Mouse (Mus musculus): Measurements from ENCODE around the gene Rnf181. TPM values are rescaled to one million over a fixed set of nuclear protein-coding genes. Genes with fewer than 3 reads are reported as not detected.

Gene Rnf181
- polyA plus RNA-seq, 1 experiment from 2014 or later = 115 TPM

DNA sequence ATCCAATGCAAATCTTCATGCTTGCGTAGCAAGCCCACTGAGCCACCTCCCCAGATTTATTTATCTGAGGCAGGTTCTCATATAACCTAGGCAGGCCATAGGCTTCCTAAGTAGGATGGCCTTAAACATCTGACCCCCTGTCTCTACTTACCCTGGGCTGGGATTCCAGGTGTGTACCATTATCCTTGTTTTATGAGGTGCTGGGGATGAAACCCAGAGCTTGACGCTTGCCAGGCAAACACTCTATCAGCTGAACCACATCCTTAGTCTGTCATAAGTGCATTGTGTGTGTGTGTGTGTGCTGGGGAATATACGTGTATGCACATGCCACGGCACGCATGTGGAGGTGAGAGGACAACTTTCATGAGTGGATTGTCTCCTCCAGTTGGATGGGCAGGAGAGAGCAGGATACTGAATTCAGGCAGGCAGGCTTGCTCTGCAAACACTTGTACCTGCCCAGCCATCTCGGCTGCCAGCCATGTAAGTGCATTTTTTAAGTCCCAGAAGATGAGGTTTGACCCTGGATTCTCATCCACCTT, 22.1 kb upstream of the Rnf181 start:
- Histone ChIP-seq H3K27ac (ENCODE audit: low read depth, low read length) (no peak overlapping the region), H3K9me3 (ENCODE audit: control insufficient read depth, low read length) (no peaks in the 10 kb centered on the region), H3K4me2 (ENCODE audit: low read depth, low read length) (no peak overlapping the region), H3K4me3 (ENCODE audit: low read depth, low read length) (no peak overlapping the region), H3K9ac (replicated peaks; ENCODE audit: low read depth, low read length) (no peak overlapping the region), H3K27me3 (ENCODE audit: control insufficient read depth, insufficient read depth, low read length) (peaks cover 3% of the 10 kb centered on the region; the same call in 1 of the 2 replicates), H3K4me1 (ENCODE audit: control insufficient read depth, insufficient read depth, low read length) (0 out of 2 replicates have a peak, but pooled peaks cover 3% of the 10 kb centered on the region), H3K36me3 (ENCODE audit: control insufficient read depth, insufficient read depth, low read length) (no peaks in the 10 kb centered on the region)
- ATAC-seq (ENCODE audit: low read depth) = no peak
- WGBS = 91% methylated on average over 6 of the region's 6 CpGs

DNA sequence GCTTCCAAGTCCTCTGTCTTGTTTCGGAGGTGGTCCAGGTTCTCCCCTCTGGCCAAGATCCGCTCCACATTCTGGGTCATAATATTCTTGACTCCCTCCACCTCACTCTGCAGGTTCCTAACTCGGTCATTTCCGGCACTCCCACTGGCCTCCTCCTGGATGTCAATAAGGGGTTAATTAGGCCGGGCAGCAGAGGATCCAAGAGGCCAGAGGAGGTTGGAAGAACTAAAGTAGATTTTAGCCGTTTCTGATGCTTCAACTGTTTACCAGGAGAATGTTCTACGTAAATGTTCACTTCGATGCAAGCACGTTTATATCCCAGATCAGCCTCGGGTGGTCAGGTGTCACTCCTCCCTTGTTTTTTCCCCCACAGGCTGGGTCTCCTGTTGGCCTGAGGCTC, 21.5 kb upstream of the Rnf181 start:
- H3K4me1 ChIP-seq (ENCODE audit: control insufficient read depth, insufficient read depth, low read length) = 0 out of 2 replicates have a peak, but pooled peaks cover 3% of the 10 kb centered on the region
- no peak overlapping the region for H3K4me2 ChIP-seq (ENCODE audit: low read depth, low read length)
- H3K27me3 ChIP-seq (ENCODE audit: control insufficient read depth, insufficient read depth, low read length) = peaks cover 3% of the 10 kb centered on the region; the same call in 1 of the 2 replicates
- H3K9me3 ChIP-seq (ENCODE audit: control insufficient read depth, low read length) = no peaks in the 10 kb centered on the region
- WGBS = 77% methylated on average over 10 of the region's 10 CpGs
- no peaks in the 10 kb centered on the region for H3K36me3 ChIP-seq (ENCODE audit: control insufficient read depth, insufficient read depth, low read length)
- H3K27ac ChIP-seq (ENCODE audit: low read depth, low read length) = no peak overlapping the region
- H3K9ac ChIP-seq (replicated peaks; ENCODE audit: low read depth, low read length) = no peak overlapping the region
- ATAC-seq (ENCODE audit: low read depth) = no peak
- no peak overlapping the region for H3K4me3 ChIP-seq (ENCODE audit: low read depth, low read length)

DNA sequence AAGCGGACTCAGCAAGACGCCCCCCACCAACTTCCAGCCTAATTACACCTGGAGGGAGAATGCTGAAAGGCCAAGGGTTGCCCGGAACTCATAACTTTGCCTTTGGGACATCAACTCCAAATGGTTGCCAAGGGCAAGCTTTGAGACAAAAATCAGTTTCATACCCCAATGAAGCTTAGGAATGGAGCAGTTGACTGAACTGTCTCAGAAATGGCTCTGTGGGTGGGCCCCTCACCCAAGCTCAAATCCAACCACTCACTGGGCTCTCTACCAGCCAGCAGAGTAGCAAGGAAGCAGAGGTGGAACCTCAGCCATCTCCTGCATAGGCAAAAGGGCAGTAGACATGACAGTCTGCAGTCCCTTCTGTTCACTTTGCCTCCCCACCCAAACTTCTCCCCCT, 21.1 kb upstream of the Rnf181 start:
- H3K4me3 ChIP-seq (ENCODE audit: low read depth, low read length) = no peak overlapping the region
- no peaks in the 10 kb centered on the region for H3K9me3 ChIP-seq (ENCODE audit: control insufficient read depth, low read length)
- peaks cover 3% of the 10 kb centered on the region; the same call in 1 of the 2 replicates for H3K27me3 ChIP-seq (ENCODE audit: control insufficient read depth, insufficient read depth, low read length)
- no peak overlapping the region for H3K9ac ChIP-seq (replicated peaks; ENCODE audit: low read depth, low read length)
- 73% methylated on average over 3 of the region's 3 CpGs for WGBS
- no peaks in the 10 kb centered on the region for H3K36me3 ChIP-seq (ENCODE audit: control insufficient read depth, insufficient read depth, low read length)
- no peak for ATAC-seq (ENCODE audit: low read depth)
- H3K27ac ChIP-seq (ENCODE audit: low read depth, low read length) = no peak overlapping the region
- H3K4me2 ChIP-seq (ENCODE audit: low read depth, low read length) = no peak overlapping the region
- 0 out of 2 replicates have a peak, but pooled peaks cover 3% of the 10 kb centered on the region for H3K4me1 ChIP-seq (ENCODE audit: control insufficient read depth, insufficient read depth, low read length)

GRCm38 (mm10) chr6:72386561-72386960, 19.8 kb upstream of the Rnf181 start:
- no peak overlapping the region for H3K27ac ChIP-seq (ENCODE audit: low read depth, low read length)
- peaks cover 3% of the 10 kb centered on the region for H3K27me3 ChIP-seq (ENCODE audit: control insufficient read depth, insufficient read depth, low read length)
- H3K4me2 ChIP-seq (ENCODE audit: low read depth, low read length) = no peak overlapping the region
- 89% methylated on average over 2 of the region's 2 CpGs for WGBS
- H3K9ac ChIP-seq (replicated peaks; ENCODE audit: low read depth, low read length) = no peak overlapping the region
- no peaks in the 10 kb centered on the region for H3K9me3 ChIP-seq (ENCODE audit: control insufficient read depth, low read length)
- ATAC-seq (ENCODE audit: low read depth) = no peak
- H3K4me1 ChIP-seq (ENCODE audit: control insufficient read depth, insufficient read depth, low read length) = 0 out of 2 replicates have a peak, but pooled peaks cover 3% of the 10 kb centered on the region
- no peaks in the 10 kb centered on the region for H3K36me3 ChIP-seq (ENCODE audit: control insufficient read depth, insufficient read depth, low read length)
- no peak overlapping the region for H3K4me3 ChIP-seq (ENCODE audit: low read depth, low read length)

DNA sequence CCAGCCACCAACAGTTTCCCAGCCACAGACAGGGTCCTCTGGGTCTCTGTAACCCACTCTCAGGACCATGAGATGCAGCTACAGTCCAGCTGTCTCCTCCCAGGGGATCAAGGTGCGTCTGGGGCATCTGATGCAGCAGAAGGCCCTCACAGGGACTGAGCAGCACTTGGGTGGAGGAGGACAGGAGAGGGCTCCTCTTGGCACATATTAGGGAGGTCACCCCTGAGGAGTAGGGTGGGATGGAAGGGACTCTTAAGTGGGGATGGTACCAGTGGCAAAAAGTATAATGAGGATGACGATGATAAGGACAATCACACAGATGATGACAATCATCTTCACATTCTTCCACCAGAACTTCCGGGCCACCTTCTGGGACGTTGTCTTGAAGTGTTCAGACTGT, 18.5 kb upstream of the Rnf181 start:
- Histone ChIP-seq H3K4me2 (ENCODE audit: low read depth, low read length) (no peak overlapping the region), H3K36me3 (ENCODE audit: control insufficient read depth, insufficient read depth, low read length) (no peaks in the 10 kb centered on the region), H3K4me1 (ENCODE audit: control insufficient read depth, insufficient read depth, low read length) (peaks cover 5% of the 10 kb centered on the region; the same call in 1 of the 2 replicates), H3K27ac (ENCODE audit: low read depth, low read length) (no peak overlapping the region), H3K9ac (replicated peaks; ENCODE audit: low read depth, low read length) (no peak overlapping the region), H3K9me3 (ENCODE audit: control insufficient read depth, low read length) (no peaks in the 10 kb centered on the region), H3K27me3 (ENCODE audit: control insufficient read depth, insufficient read depth, low read length) (peaks cover 4% of the 10 kb centered on the region), H3K4me3 (ENCODE audit: low read depth, low read length) (no peak overlapping the region)
- 87% methylated on average over 4 of the region's 4 CpGs for WGBS
- ATAC-seq (ENCODE audit: low read depth) = no peak

GRCm38 (mm10) chr6:72383952-72384351, 17.2 kb upstream of the Rnf181 start:
- Histone ChIP-seq H3K9me3 (ENCODE audit: control insufficient read depth, low read length) (no peaks in the 10 kb centered on the region), H3K9ac (replicated peaks; ENCODE audit: low read depth, low read length) (no peak overlapping the region), H3K4me3 (ENCODE audit: low read depth, low read length) (no peak overlapping the region), H3K27me3 (ENCODE audit: control insufficient read depth, insufficient read depth, low read length) (peaks cover 10% of the 10 kb centered on the region), H3K4me2 (ENCODE audit: low read depth, low read length) (no peak overlapping the region), H3K4me1 (ENCODE audit: control insufficient read depth, insufficient read depth, low read length) (peaks cover 3% of the 10 kb centered on the region; the same call in 1 of the 2 replicates), H3K36me3 (ENCODE audit: control insufficient read depth, insufficient read depth, low read length) (no peaks in the 10 kb centered on the region), H3K27ac (ENCODE audit: low read depth, low read length) (no peak overlapping the region)
- no peak for ATAC-seq (ENCODE audit: low read depth)
- 97% methylated on average over 7 of the region's 7 CpGs for WGBS

DNA sequence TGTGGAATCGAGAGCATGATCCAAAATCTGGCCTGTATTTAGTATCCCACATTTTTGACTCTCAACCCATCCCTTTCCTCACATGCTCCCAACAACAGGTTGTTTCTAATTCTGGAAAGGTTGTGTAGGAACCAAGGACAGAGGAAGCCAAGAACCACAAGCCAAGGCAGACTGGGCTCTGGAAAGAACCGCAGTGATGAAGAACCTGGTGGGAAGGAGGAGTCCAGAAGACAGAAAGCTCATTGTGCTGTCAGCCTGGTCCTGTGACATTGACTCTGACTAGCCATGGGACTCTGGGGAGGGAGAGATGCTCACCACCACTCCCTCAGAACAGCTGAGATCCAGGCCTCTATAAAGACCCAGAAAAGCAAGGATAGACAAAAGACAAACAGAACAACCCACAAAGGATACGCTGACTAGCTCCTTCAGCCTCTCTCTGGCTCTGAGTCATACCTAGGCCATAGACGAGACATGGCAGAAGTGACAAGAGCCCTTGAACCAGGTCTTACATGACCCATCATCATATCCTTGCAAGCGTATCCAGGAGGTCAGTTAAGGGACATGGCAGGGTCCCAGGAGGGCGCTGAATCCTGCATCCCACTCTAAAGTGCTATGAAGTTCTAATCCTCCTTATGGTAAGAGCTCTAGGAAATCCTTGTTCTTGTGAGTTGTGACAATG, 16.5 kb upstream of the Rnf181 start:
- H3K4me2 ChIP-seq (ENCODE audit: low read depth, low read length) = no peak overlapping the region
- H3K27me3 ChIP-seq (ENCODE audit: control insufficient read depth, insufficient read depth, low read length) = peaks cover 10% of the 10 kb centered on the region
- H3K36me3 ChIP-seq (ENCODE audit: control insufficient read depth, insufficient read depth, low read length) = no peaks in the 10 kb centered on the region
- peaks cover 3% of the 10 kb centered on the region; the same call in 1 of the 2 replicates for H3K4me1 ChIP-seq (ENCODE audit: control insufficient read depth, insufficient read depth, low read length)
- WGBS = 83% methylated on average over 6 of the region's 6 CpGs
- no peak overlapping the region for H3K9ac ChIP-seq (replicated peaks; ENCODE audit: low read depth, low read length)
- ATAC-seq (ENCODE audit: low read depth) = no peak
- H3K4me3 ChIP-seq (ENCODE audit: low read depth, low read length) = no peak overlapping the region
- H3K9me3 ChIP-seq (ENCODE audit: control insufficient read depth, low read length) = no peaks in the 10 kb centered on the region
- H3K27ac ChIP-seq (ENCODE audit: low read depth, low read length) = no peak overlapping the region

DNA sequence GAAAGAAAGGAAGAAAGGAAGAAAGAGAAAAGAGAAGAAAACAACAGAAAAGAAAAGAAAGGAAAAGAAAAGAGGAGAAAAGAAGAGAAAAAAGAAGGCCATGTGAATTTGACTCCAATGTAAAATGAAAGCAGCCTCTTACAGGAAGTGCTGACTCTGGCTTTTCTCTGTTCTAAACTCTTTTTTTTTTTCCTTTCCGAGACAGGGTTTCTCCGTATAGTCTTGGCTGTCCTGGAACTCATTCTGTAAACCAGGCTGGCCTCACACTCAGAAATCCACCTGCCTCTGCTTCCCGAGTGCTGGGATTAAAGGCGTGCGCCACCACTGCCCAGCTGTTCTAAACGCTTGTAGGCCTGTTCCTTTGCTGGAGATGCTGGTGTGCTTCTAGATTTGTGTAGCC, 15.7 kb upstream of the Rnf181 start:
- Histone ChIP-seq H3K4me1 (ENCODE audit: control insufficient read depth, insufficient read depth, low read length) (peaks cover 3% of the 10 kb centered on the region; the same call in 1 of the 2 replicates), H3K27ac (ENCODE audit: low read depth, low read length) (no peak overlapping the region), H3K9ac (replicated peaks; ENCODE audit: low read depth, low read length) (no peak overlapping the region), H3K27me3 (ENCODE audit: control insufficient read depth, insufficient read depth, low read length) (peaks cover 10% of the 10 kb centered on the region), H3K4me3 (ENCODE audit: low read depth, low read length) (no peak overlapping the region), H3K4me2 (ENCODE audit: low read depth, low read length) (no peak overlapping the region), H3K9me3 (ENCODE audit: control insufficient read depth, low read length) (no peaks in the 10 kb centered on the region), H3K36me3 (ENCODE audit: control insufficient read depth, insufficient read depth, low read length) (no peaks in the 10 kb centered on the region)
- ATAC-seq (ENCODE audit: low read depth) = no peak
- 84% methylated on average over 6 of the region's 6 CpGs for WGBS

- peak; percentile 61; the same call in 1 of the 2 replicates for ATAC-seq (ENCODE audit: low read depth)
- Histone ChIP-seq H3K4me3 (ENCODE audit: low read depth, low read length) (peak within 1 kb of the TSS; percentile 33), H3K27me3 (ENCODE audit: control insufficient read depth, insufficient read depth, low read length) (peaks cover 10% of the 10 kb centered on the region), H3K27ac (ENCODE audit: low read depth, low read length) (no peak within 1 kb of the TSS), H3K9ac (replicated peaks; ENCODE audit: low read depth, low read length) (peak within 1 kb of the TSS; percentile 39; the same call in 1 of the 2 replicates), H3K9me3 (ENCODE audit: control insufficient read depth, low read length) (no peaks in the 10 kb centered on the region), H3K4me2 (ENCODE audit: low read depth, low read length) (peak within 1 kb of the TSS; percentile 45), H3K36me3 (ENCODE audit: control insufficient read depth, insufficient read depth, low read length) (no peaks in the 10 kb centered on the region), H3K4me1 (ENCODE audit: control insufficient read depth, insufficient read depth, low read length) (peaks cover 3% of the 10 kb centered on the region; the same call in 1 of the 2 replicates)
- 2% methylated on average over 48 of the region's 49 CpGs for WGBS
These were observed 13.5 kb upstream of the Rnf181 start, which contains the start of gene Vamp5 for GRCm38 (mm10) chr6:72380131-72380770. Gene Vamp5, minus strand, starts transcription at chr6:72380468.
